Mouse (Mus musculus): Measurements from ENCODE around the gene Tnnc1. TPM values are rescaled to one million over a fixed set of nuclear protein-coding genes. Genes with fewer than 3 reads are reported as not detected.

Tnnc1 gene
- polyA plus RNA-seq, 1 experiment from 2014 or later: 36.3 TPM

Other genes with a start within 250 kb of the Tnnc1 start
- 54.4 and 55.9 TPM in 2 replicates for gene Glt8d1, start 206.9 kb upstream of the Tnnc1 start, polyA plus RNA-seq (2015; fragmentation: Nextera tagmentation; extraction: Ambion mirVana)
- gene Spcs1, start 206.6 kb upstream of the Tnnc1 start, polyA plus RNA-seq (2015; fragmentation: Nextera tagmentation; extraction: Ambion mirVana): 363 and 381 TPM in 2 replicates
- gene Pbrm1, start 189.2 kb upstream of the Tnnc1 start, polyA plus RNA-seq (2015; fragmentation: Nextera tagmentation; extraction: Ambion mirVana): 102 and 106 TPM in 2 replicates
- gene Gnl3, start 189.2 kb upstream of the Tnnc1 start, polyA plus RNA-seq (2015; fragmentation: Nextera tagmentation; extraction: Ambion mirVana): 53.6 and 72.9 TPM in 2 replicates
- gene Smim4, start 79.4 kb upstream of the Tnnc1 start, polyA plus RNA-seq (2015; fragmentation: Nextera tagmentation; extraction: Ambion mirVana): 71.6 and 73.4 TPM in 2 replicates
- 226 and 228 TPM in 2 replicates for gene Nt5dc2, start 77.3 kb upstream of the Tnnc1 start, polyA plus RNA-seq (2015; fragmentation: Nextera tagmentation; extraction: Ambion mirVana)
- 16.9 and 18.1 TPM in 2 replicates for gene Stab1, start 39.7 kb upstream of the Tnnc1 start, polyA plus RNA-seq (2015; fragmentation: Nextera tagmentation; extraction: Ambion mirVana)
- gene Nisch, start 8.6 kb downstream of the Tnnc1 start, polyA plus RNA-seq (2015; fragmentation: Nextera tagmentation; extraction: Ambion mirVana): 309 and 327 TPM in 2 replicates
- 0.47 and 0.69 TPM in 2 replicates for gene Sema3g, start 9.5 kb downstream of the Tnnc1 start, polyA plus RNA-seq (2015; fragmentation: Nextera tagmentation; extraction: Ambion mirVana)
- gene Phf7, start 43.0 kb downstream of the Tnnc1 start, polyA plus RNA-seq (2015; fragmentation: Nextera tagmentation; extraction: Ambion mirVana): 10.4 and 10.9 TPM in 2 replicates
- 93.3 and 96.1 TPM in 2 replicates for gene Bap1, start 43.1 kb downstream of the Tnnc1 start, polyA plus RNA-seq (2015; fragmentation: Nextera tagmentation; extraction: Ambion mirVana)
- gene Dnah1, start 115.6 kb downstream of the Tnnc1 start, polyA plus RNA-seq (2015; fragmentation: Nextera tagmentation; extraction: Ambion mirVana): 3.0 and 3.3 TPM in 2 replicates
- gene Capn7, start 128.3 kb downstream of the Tnnc1 start, polyA plus RNA-seq (2015; fragmentation: Nextera tagmentation; extraction: Ambion mirVana): 74.4 and 77.2 TPM in 2 replicates
- gene Sh3bp5, start 227.8 kb downstream of the Tnnc1 start, polyA plus RNA-seq (2015; fragmentation: Nextera tagmentation; extraction: Ambion mirVana): 131 and 150 TPM in 2 replicates

All from neural tube, embryonic 15.5 days (tissue).